Mouse (Mus musculus) forebrain, embryonic 11.5 days (tissue): Measurements from ENCODE around the gene Wdr25. TPM values are rescaled to one million over a fixed set of nuclear protein-coding genes. Genes with fewer than 3 reads are reported as not detected.

ENCODE experiments used
- ATAC-seq: fragments of 200-750 bp; cut with Nextera tagmentation; replicated peaks from 2 replicates; pipeline ENCODE4 v1.8.0; 2017; ENCODE audit warnings: moderate TSS enrichment; ENCODE audit not compliant: low FRiP score
- DNase-seq: peaks from one replicate; pipeline ENCODE4 v3.0.0-alpha.2; 2017; ENCODE audit warnings: low spot score
- H3K27ac ChIP-seq: fragments of 300-500 bp; sonication (generic); 2 replicates; pipeline ENCODE4 v1.5.1; 2014; ENCODE audit warnings: low read depth, low read length
- H3K27me3 ChIP-seq: fragments of 300-500 bp; sonication (generic); 2 replicates; pipeline ENCODE4 v1.6.1; 2014; ENCODE audit warnings: mild to moderate bottlenecking, low read length, mixed read lengths; ENCODE audit not compliant: control insufficient read depth, insufficient read depth
- H3K36me3 ChIP-seq: fragments of 300-500 bp; sonication (generic); 2 replicates; pipeline ENCODE4 v1.6.1; 2014; ENCODE audit warnings: mild to moderate bottlenecking, low read length, moderate library complexity, mixed read lengths; ENCODE audit not compliant: control insufficient read depth, insufficient read depth
- H3K4me1 ChIP-seq: fragments of 300-500 bp; sonication (generic); replicated peaks from 2 replicates; pipeline ENCODE4 v1.6.1; 2014; ENCODE audit warnings: low read length, mixed read lengths; ENCODE audit not compliant: control insufficient read depth, insufficient read depth
- H3K4me2 ChIP-seq: fragments of 300-500 bp; sonication (generic); 2 replicates; pipeline ENCODE4 v1.6.1; 2014; ENCODE audit warnings: low read depth, mild to moderate bottlenecking, low read length, moderate library complexity, mixed read lengths; ENCODE audit not compliant: severe bottlenecking
- H3K4me3 ChIP-seq: fragments of 300-500 bp; sonication (generic); 2 replicates; pipeline ENCODE4 v1.5.1; 2014; ENCODE audit warnings: low read depth, low read length
- H3K9ac ChIP-seq: fragments of 300-500 bp; sonication (generic); 2 replicates; pipeline ENCODE4 v1.6.1; 2014; ENCODE audit warnings: low read length
- H3K9me3 ChIP-seq: fragments of 300-500 bp; sonication (generic); 2 replicates; pipeline ENCODE4 v1.6.1; 2016; ENCODE audit warnings: low read length, mixed read lengths; ENCODE audit not compliant: control insufficient read depth
- WGBS: fragments of 180-500 bp; shearing (Covaris S2); extraction: QIAGEN DNeasy Blood & Tissue Kit; methylation state at CpG from one replicate; pipeline ENCODE4 v1.1.7; 2014; 5-methylcytosine and 5-hydroxymethylcytosine counted together
- polyA plus RNA-seq: library from polyadenylated mRNA; unstranded; fragments of >200 nt; fragmentation: Nextera tagmentation; extraction: Ambion mirVana; gene quantifications from 2 replicates; pipeline ENCODE4 v1.2.1, GENCODE M21; 2014

Wdr25 gene
- polyA plus RNA-seq, 1 experiment from 2014 or later, result 7.2 TPM

DNA sequence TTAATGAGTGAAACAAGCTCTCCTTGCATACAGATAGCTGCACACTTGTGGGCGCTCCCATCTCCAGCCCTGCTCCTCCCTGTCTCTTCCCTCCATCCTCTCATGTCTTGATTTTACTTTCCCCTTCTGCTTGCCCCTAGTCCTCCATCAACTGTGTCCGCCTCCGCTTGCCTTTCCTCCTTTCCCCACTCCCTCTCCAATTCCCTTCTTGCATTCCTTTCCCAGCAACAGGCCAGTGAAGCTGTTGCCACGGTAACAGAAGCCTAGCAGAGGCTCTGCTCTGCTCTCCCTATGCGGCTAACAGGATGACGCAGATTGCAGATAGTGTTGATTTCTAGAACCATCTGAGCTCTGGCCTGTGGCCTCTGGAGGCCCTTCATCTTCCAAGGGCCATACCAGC is 22.5 kb downstream of the Wdr25 start:
- no peak overlapping the region for H3K4me3 ChIP-seq
- no peak overlapping the region for H3K4me2 ChIP-seq
- no peak overlapping the region for H3K27ac ChIP-seq
- ATAC-seq (peak; percentile 67), DNase-seq (peak; percentile 73)
- H3K9me3 ChIP-seq, result no peaks in the 10 kb centered on the region
- WGBS, result 22% methylated on average over 6 of the region's 6 CpGs
- H3K36me3 ChIP-seq, result no peaks in the 10 kb centered on the region
- H3K4me1 ChIP-seq, result peaks cover 45% of the 10 kb centered on the region
- no peak overlapping the region for H3K9ac ChIP-seq
- no peaks in the 10 kb centered on the region for H3K27me3 ChIP-seq

DNA sequence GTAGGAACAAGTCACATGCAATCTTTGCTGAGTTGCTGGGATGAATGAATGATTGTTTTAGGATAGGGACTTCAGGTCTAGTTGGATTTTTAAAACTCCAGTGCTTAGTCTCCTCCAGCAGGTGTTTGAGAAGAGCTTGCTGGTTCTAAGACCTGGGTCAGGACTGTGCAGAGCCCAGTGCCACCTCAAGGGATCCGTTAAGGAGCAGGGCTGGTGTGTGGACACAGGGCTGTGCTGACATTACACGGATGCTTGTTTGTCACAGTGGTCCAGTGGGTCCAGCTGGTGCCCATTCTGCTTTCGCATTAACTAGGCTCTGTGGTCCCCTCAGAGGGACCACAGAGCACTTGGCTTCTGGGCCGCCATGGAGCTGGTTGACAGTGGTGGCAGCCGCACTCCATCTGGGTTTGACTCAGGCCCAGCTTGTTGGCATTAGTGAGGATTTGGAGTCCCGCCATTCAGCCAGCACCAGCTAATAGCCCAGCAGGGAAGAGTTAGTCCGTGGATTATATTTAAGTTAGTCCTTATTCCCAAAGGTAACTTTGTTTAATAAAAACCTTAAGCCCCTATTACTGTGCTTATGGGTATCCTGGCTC is 23.1 kb downstream of the Wdr25 start:
- Histone ChIP-seq H3K9ac (no peak overlapping the region), H3K4me3 (no peak overlapping the region), H3K36me3 (no peaks in the 10 kb centered on the region), H3K4me2 (no peak overlapping the region), H3K27me3 (no peaks in the 10 kb centered on the region), H3K4me1 (peaks cover 42% of the 10 kb centered on the region), H3K27ac (no peak overlapping the region), H3K9me3 (no peaks in the 10 kb centered on the region)
- 43% methylated on average over 7 of the region's 7 CpGs for WGBS
- DNase-seq, result no peak
- peak; percentile 57; the same call in 1 of the 2 replicates for ATAC-seq

DNA sequence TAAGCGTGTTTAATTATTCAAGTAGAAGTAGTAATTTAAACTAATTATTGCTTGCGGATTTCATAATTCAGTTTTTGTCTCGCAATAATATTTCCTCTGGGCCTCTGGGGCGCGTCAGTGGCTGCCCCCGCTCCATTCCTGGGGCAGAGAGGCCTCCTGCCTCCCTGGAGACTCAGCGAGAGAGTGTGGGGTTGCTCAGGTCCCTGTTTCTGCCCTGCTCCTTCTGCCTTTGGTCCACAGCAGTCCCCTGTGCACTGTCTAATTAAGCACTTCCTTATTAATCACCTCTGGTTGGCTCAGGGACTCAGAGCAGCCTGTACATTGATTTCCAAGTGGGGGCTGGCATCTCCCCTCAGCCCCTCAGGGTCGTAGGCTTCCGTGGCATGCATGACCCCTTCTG is 24.1 kb downstream of the Wdr25 start:
- ATAC-seq, result no peak
- no peak overlapping the region for H3K4me3 ChIP-seq
- H3K9me3 ChIP-seq, result no peaks in the 10 kb centered on the region
- no peaks in the 10 kb centered on the region for H3K27me3 ChIP-seq
- 45% methylated on average over 9 of the region's 9 CpGs for WGBS
- peaks cover 42% of the 10 kb centered on the region for H3K4me1 ChIP-seq
- H3K4me2 ChIP-seq, result no peak overlapping the region
- no peak overlapping the region for H3K9ac ChIP-seq
- H3K27ac ChIP-seq, result peak overlapping the region; percentile 51; the same call in 1 of the 2 replicates
- no peaks in the 10 kb centered on the region for H3K36me3 ChIP-seq
- no peak for DNase-seq

- Histone ChIP-seq H3K4me3 (no peak overlapping the region), H3K9me3 (no peaks in the 10 kb centered on the region), H3K27me3 (no peaks in the 10 kb centered on the region), H3K4me2 (no peak overlapping the region), H3K4me1 (peaks cover 33% of the 10 kb centered on the region), H3K27ac (no peak overlapping the region), H3K36me3 (no peaks in the 10 kb centered on the region), H3K9ac (no peak overlapping the region)
- DNase-seq, result no peak
- no peak for ATAC-seq
- WGBS, result 80% methylated on average over 4 of the region's 4 CpGs
Measured at GRCm38 (mm10) chr12:108918753-108919152, 25.3 kb downstream of the Wdr25 start.

DNA sequence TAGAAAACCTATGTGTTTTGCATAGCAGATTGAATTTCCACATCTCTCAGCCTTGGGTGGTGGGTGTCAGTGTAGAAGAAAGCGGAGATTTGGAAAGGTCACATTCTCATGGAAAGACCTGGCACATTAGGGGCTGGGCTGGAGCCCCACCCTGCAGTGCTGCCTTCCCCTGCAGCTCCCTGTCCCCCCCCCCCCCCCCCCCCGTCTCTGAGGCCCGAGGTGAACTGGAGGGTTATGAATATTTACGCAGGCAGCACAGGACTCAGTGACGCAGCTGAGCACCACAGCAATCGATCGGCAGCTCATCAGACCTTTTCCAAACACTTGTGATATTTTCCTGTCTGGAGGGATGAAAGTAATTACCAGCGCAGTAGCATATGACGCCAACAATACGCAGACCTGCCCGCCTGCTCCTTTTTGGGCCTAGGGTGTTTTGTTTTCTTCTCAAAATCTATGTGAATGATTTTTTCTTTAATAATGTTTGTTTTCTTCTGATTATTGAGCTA is 33.2 kb downstream of the Wdr25 start:
- WGBS, result 83% methylated on average over 9 of the region's 11 CpGs
- no peaks in the 10 kb centered on the region for H3K9me3 ChIP-seq

DNA sequence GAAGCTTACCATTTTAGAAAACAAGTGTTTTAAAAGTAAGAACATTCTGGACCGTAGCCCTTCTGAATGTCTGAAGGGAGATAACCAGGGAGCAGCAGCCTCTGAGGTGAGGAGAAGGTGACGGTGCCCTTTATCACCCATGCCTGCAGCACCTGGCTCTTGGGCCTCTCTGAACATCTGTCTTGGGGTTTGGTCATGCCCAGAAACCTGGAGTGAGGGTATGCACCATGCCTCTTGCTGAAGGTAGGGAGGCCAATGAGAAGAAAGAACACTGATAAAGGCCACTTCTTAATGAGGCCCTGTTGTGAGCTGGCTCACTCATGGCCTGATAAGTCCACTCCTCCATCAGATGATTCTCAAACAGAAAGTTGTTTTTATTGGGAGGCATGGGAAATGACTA is 34.8 kb downstream of the Wdr25 start:
- no peaks in the 10 kb centered on the region for H3K9me3 ChIP-seq
- no peaks in the 10 kb centered on the region for H3K4me1 ChIP-seq
- H3K27ac ChIP-seq, result no peak overlapping the region
- H3K4me3 ChIP-seq, result no peak overlapping the region
- DNase-seq, result no peak
- no peak for ATAC-seq
- WGBS, result 89% methylated on average over 2 of the region's 2 CpGs
- no peak overlapping the region for H3K4me2 ChIP-seq
- no peaks in the 10 kb centered on the region for H3K27me3 ChIP-seq
- H3K9ac ChIP-seq, result no peak overlapping the region
- H3K36me3 ChIP-seq, result no peaks in the 10 kb centered on the region

More for the DNA sequence above, 33.2 kb downstream of the Wdr25 start:
- no peak for ATAC-seq
- Histone ChIP-seq H3K4me3 (no peak overlapping the region), H3K9ac (no peak overlapping the region), H3K27ac (no peak overlapping the region), H3K36me3 (no peaks in the 10 kb centered on the region), H3K27me3 (no peaks in the 10 kb centered on the region), H3K4me2 (no peak overlapping the region), H3K4me1 (no peaks in the 10 kb centered on the region)
- no peak for DNase-seq

DNA sequence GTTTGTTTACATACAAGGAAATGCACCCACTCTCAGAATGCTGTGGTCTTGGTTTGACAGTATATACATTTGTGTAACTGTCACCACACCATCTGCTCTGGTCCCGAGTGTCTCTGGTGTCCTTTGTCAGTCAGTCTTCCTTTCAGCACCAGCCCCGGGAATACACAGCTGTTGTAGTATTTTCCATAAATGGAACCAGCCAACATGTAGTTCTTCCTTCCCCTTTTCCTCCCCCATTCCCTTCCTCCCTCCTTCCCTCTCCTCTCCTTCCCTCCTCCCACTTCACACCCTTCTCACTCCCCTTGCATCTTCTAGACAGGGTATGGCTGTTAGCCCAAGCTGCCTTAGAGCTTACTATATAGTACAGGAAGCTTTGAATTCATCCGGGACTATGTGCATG is 36.0 kb downstream of the Wdr25 start:
- Histone ChIP-seq H3K36me3 (no peaks in the 10 kb centered on the region), H3K4me1 (no peaks in the 10 kb centered on the region), H3K27ac (no peak overlapping the region), H3K4me3 (no peak overlapping the region), H3K27me3 (no peaks in the 10 kb centered on the region), H3K4me2 (no peak overlapping the region), H3K9me3 (no peaks in the 10 kb centered on the region), H3K9ac (no peak overlapping the region)
- ATAC-seq (no peak), DNase-seq (no peak)
- 77% methylated on average over 3 of the region's 3 CpGs for WGBS

DNA sequence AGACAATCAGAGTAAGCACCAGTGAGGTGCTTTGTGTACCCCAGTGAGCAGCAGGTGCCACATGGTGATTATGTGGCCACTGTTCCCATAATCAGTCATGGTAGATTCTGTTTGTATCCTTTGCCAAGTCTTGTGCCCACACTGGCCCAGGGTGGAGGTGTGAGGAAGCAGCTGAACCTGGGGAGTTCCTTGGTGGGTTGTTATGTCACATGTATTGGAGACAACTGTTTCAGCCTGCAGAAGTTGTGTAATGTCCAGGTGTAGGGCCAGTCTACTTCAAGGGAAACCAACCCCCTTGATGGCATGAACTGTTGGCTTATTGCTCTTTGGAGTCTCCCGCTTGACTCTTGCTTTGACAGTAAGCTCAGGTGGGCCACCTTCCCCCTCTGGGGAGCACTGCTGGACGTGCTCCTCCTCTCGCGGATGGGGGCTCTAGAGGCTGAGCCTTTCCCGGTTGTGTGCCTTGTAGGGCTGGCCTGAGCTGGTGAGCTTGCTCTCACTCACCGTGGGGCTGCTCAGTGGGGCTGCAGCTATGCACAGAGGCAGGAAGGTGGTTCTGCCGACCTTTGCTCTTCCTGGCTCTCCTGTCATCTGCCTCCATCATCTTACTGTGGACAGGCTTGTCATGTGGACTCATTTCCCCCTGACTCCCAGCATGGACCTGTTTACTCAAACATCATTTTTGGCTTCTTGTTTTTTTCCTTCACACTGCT is 38.1 kb downstream of the Wdr25 start:
- H3K4me2 ChIP-seq, result no peak overlapping the region
- H3K4me1 ChIP-seq, result no peaks in the 10 kb centered on the region
- 70% methylated on average over 7 of the region's 7 CpGs for WGBS
- no peak overlapping the region for H3K9ac ChIP-seq
- DNase-seq (no peak), ATAC-seq (no peak)
- no peak overlapping the region for H3K4me3 ChIP-seq
- no peaks in the 10 kb centered on the region for H3K36me3 ChIP-seq
- no peak overlapping the region for H3K27ac ChIP-seq
- no peaks in the 10 kb centered on the region for H3K27me3 ChIP-seq
- H3K9me3 ChIP-seq, result no peaks in the 10 kb centered on the region

- Histone ChIP-seq H3K9me3 (no peaks in the 10 kb centered on the region), H3K4me3 (no peak overlapping the region), H3K4me1 (no peaks in the 10 kb centered on the region), H3K36me3 (no peaks in the 10 kb centered on the region), H3K27me3 (no peaks in the 10 kb centered on the region), H3K27ac (no peak overlapping the region), H3K9ac (no peak overlapping the region), H3K4me2 (no peak overlapping the region)
- ATAC-seq (no peak), DNase-seq (no peak)
- 56% methylated on average over 3 of the region's 3 CpGs for WGBS
Measured at GRCm38 (mm10) chr12:108932113-108932512, 38.7 kb downstream of the Wdr25 start.
